ENCODE assay signal across 8 mouse cellular contexts in the genomic region with DNA sequence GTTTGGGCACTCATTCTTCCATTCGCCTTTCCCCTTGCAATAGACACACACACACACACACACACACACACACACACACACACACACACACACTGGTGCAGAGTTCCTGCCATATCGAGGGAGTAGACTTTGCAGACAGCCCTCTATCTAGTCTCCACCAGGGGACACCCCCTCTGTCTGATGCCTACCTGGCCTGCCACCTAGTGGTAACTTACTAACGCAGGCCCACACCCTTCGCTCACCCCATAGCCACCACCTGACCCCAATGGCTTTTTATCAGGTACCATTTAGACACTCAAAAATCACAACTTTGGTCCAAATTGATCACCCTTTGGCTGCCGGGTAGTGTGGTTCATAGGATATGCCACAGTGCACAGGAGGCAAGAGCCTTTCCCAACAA. TPM values are rescaled to one million over a fixed set of nuclear protein-coding genes. Genes with fewer than 3 reads are reported as not detected.
A peak's percentile ranks its signal among the peaks of the same experiment; 100 is the strongest.
DNase-seq lines count a peak whose midpoint lies in the region; ATAC-seq and TF ChIP-seq lines count a peak whose summit lies in the region.

No protein-coding gene starts in this region.

- H3K4me1 ChIP-seq in testis, adult 2 months (ENCODE audit: control insufficient read depth, insufficient read depth, low read length): peaks cover 25% of the 10 kb centered on the region
- peaks cover 31% of the 10 kb centered on the region for H3K4me1 ChIP-seq in liver, embryonic 12.5 days

- H3K36me3 ChIP-seq in testis, adult 2 months (ENCODE audit: control insufficient read depth, insufficient read depth, low read length): no peaks in the 10 kb centered on the region
- H3K36me3 ChIP-seq in liver, embryonic 12.5 days: no peaks in the 10 kb centered on the region

- ATAC-seq in liver, embryonic 12.5 days: peak; percentile 61; the same call in 1 of the 2 replicates

- H3K27ac ChIP-seq in testis, adult 2 months (ENCODE audit: control insufficient read depth, insufficient read depth, low read depth, low read length): no peak overlapping the region
- no peak overlapping the region for H3K27ac ChIP-seq in liver, embryonic 12.5 days

- H3K4me3 ChIP-seq in testis, adult 2 months (ENCODE audit: control insufficient read depth, low read depth, low read length): no peak overlapping the region
- H3K4me3 ChIP-seq in liver, embryonic 12.5 days: no peak overlapping the region

- peak; percentile 28 for DNase-seq in embryo, embryonic 10 days (ENCODE audit: low spot score)
- no peak for DNase-seq in embryo, embryonic 9.5 days (ENCODE audit: extremely low spot score)
- no peak for DNase-seq in testis, postnatal 14 days (ENCODE audit: low spot score)
- DNase-seq in thymus, postnatal 0 days (ENCODE audit: low spot score): peak; percentile 64
- DNase-seq in left cerebral cortex, postnatal 36 days (ENCODE audit: low spot score in 2 of 2): no peak
- no peak for DNase-seq in right cerebral cortex, postnatal 36 days (ENCODE audit: low spot score in 2 of 2)

- H3K27me3 ChIP-seq in testis, adult 2 months (ENCODE audit: control insufficient read depth, insufficient read depth, low read length): no peaks in the 10 kb centered on the region
- no peaks in the 10 kb centered on the region; the same call in 1 of the 2 replicates for H3K27me3 ChIP-seq in liver, embryonic 12.5 days (replicated peaks)

- intact Hi-C loops in left cerebral cortex, postnatal 36 days (cut with DNase I): loop anchor here (10.0 kb wide), 1 partner anchor 1984 kb away; no protein-coding TSS in a partner anchor

- H3K4me2 ChIP-seq in liver, embryonic 12.5 days: no peak overlapping the region; the same call in 1 of the 2 replicates

- H3K9ac ChIP-seq in liver, embryonic 12.5 days: no peak overlapping the region

- TF ChIP-seq POLR2A in testis, adult 2 months (IDR thresholded peaks at IDR 0.05; ENCODE audit: control insufficient read depth, low read depth, low read length): no peak

- WGBS in liver, embryonic 12.5 days (ENCODE audit: insufficient replicate concordance): 24% methylated on average over 5 of the region's 5 CpGs

- H3K9me3 ChIP-seq in liver, embryonic 12.5 days (replicated peaks): no peaks in the 10 kb centered on the region

- TF ChIP-seq CTCF in testis, adult 2 months (IDR thresholded peaks at IDR 0.05; ENCODE audit: control insufficient read depth, insufficient read depth, insufficient replicate concordance, low read depth, low read length): peak; percentile 56; the same call in 1 of the 2 replicates

RNA-seq across cellular contexts. Expression of a gene that starts 18.7 kb away (rescaled TPM):
- polyA plus RNA-seq in testis, adult 2 months (2012; rRNA removed): 47.0 and 51.3 TPM in 2 replicates
- not detected in 2 replicates for polyA plus RNA-seq in liver, embryonic 12.5 days (2016; fragmentation: Nextera tagmentation; extraction: Ambion mirVana)
- polyA plus RNA-seq in thymus, postnatal 0 days (2015; fragmentation: Nextera tagmentation; extraction: Ambion mirVana): 0.09 TPM in 1 of 2 replicates, not detected in the other
- 1 to 10 TPM; 1.4 to 2.6 TPM for total RNA-seq in left cerebral cortex, postnatal 36 days (2021)

RNA-seq across cellular contexts. Expression of a gene that starts 54.1 kb away (rescaled TPM):
- 32.0 and 36.9 TPM in 2 replicates for polyA plus RNA-seq in testis, adult 2 months (2012; rRNA removed)
- polyA plus RNA-seq in liver, embryonic 12.5 days (2016; fragmentation: Nextera tagmentation; extraction: Ambion mirVana): 106 and 107 TPM in 2 replicates
- polyA plus RNA-seq in thymus, postnatal 0 days (2015; fragmentation: Nextera tagmentation; extraction: Ambion mirVana): 199 and 209 TPM in 2 replicates
- total RNA-seq in left cerebral cortex, postnatal 36 days (2021): 100 to 1,000 TPM; 157 to 164 TPM

Comparison
In these comparisons a context has a peak if more than half of its experiments do, and no peak if none do; other contexts are left out.
1. DNase-seq: peak in embryo, embryonic 10 days (single experiment) and thymus, postnatal 0 days (single experiment); none in embryo, embryonic 9.5 days (single experiment), testis, postnatal 14 days (single experiment), left cerebral cortex, postnatal 36 days (0 of 2) and right cerebral cortex, postnatal 36 days (0 of 2).
2. RNA of a gene that starts 18.7 kb away (polyA plus RNA-seq): 47.0 to 51.3 TPM in testis, adult 2 months; not detected in liver, embryonic 12.5 days and 0.09 TPM in thymus, postnatal 0 days; every median in the first group is over 10 times any median in the second.